Mouse (Mus musculus): Measurements from ENCODE around the gene Fastkd3.

DNA sequence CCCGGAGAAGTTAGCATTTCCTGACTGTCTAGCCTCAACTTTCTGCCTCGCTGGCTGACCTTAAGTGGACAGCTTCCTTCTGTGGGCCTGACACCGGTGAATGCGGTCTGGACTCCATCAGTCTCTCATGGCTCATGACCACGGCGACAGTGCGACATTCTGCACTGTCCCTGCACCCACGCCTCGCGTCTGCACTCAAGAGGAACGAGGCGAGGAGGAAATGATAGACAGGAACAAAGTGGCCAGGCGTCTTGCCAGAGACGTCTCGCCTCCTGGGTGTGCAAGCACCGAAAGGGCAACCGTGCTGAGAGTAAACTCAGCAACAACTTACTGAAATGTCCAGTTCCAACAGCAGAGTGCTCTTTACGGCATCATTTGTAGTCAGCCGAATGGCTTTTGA lies 9.8 kb upstream of the Fastkd3 start:
- TF ChIP-seq CTCF (IDR thresholded peaks at IDR 0.05; ENCODE audit: low read depth) (no peak), EP300 (optimal IDR thresholded peaks at IDR 0.05) (no peak)
